Mouse (Mus musculus) liver, postnatal 0 days (tissue): ENCODE results near the gene Rfx4. TPM values are rescaled to one million over a fixed set of nuclear protein-coding genes. Genes with fewer than 3 reads are reported as not detected.

Source experiments
- ATAC-seq: fragments of 200-750 bp; cut with Nextera tagmentation; 2 replicates; pipeline ENCODE4 v1.8.0; 2017; ENCODE audit warnings: mild to moderate bottlenecking, moderate library complexity
- DNase-seq: peaks from one replicate; pipeline ENCODE4 v3.0.0-alpha.2; 2016
- H3K27ac ChIP-seq: fragments of 300-500 bp; sonication (generic); 2 replicates; pipeline ENCODE4 v1.5.1; 2014; ENCODE audit warnings: antibody characterized with exemption, moderate library complexity, mild to moderate bottlenecking, low read depth
- H3K27me3 ChIP-seq: fragments of 300-500 bp; sonication (generic); 2 replicates; pipeline ENCODE4 v1.6.1; 2014; ENCODE audit warnings: low read length, control low read depth, mixed read lengths; ENCODE audit not compliant: insufficient read depth
- H3K36me3 ChIP-seq: fragments of 300-500 bp; sonication (generic); replicated peaks from 2 replicates; pipeline ENCODE4 v1.6.1; 2014; ENCODE audit warnings: mild to moderate bottlenecking, control low read depth, low read length, moderate library complexity, mixed read lengths; ENCODE audit not compliant: insufficient read depth
- H3K4me1 ChIP-seq: fragments of 300-500 bp; sonication (generic); 2 replicates; pipeline ENCODE4 v1.6.1; 2014; ENCODE audit warnings: antibody characterized with exemption, mild to moderate bottlenecking, control low read depth; ENCODE audit not compliant: insufficient read depth
- H3K4me2 ChIP-seq: fragments of 300-500 bp; sonication (generic); 2 replicates; pipeline ENCODE4 v1.6.1; 2014; ENCODE audit warnings: low read depth, mild to moderate bottlenecking, low read length, moderate library complexity, mixed read lengths
- H3K4me3 ChIP-seq: fragments of 300-500 bp; sonication (generic); 2 replicates; pipeline ENCODE4 v1.5.1; 2014; ENCODE audit warnings: low read depth, low read length
- H3K9ac ChIP-seq: fragments of 300-500 bp; sonication (generic); replicated peaks from 2 replicates; pipeline ENCODE4 v1.6.1; 2014; ENCODE audit warnings: mild to moderate bottlenecking, moderate library complexity
- H3K9me3 ChIP-seq: fragments of 300-500 bp; sonication (generic); 2 replicates; pipeline ENCODE4 v1.6.1; 2016; ENCODE audit warnings: mild to moderate bottlenecking, control low read depth, low read length, mixed read lengths
- CTCF ChIP-seq: sonication (generic); IDR thresholded peaks from 2 replicates; pipeline ENCODE4 v1.5.1; 2016; ENCODE audit warnings: antibody characterized with exemption, low read depth
- EP300 ChIP-seq: IDR thresholded peaks from 2 replicates; pipeline ENCODE4 v1.6.1; 2016; ENCODE audit warnings: antibody characterized with exemption, low read depth, mild to moderate bottlenecking
- WGBS: fragments of 180-500 bp; shearing (Covaris S2); extraction: QIAGEN DNeasy Blood & Tissue Kit; methylation state at CpG from one replicate; pipeline ENCODE4 v1.1.7; 2014; ENCODE audit not compliant: insufficient replicate concordance; 5-methylcytosine and 5-hydroxymethylcytosine counted together
- polyA plus RNA-seq: library from polyadenylated mRNA; unstranded; fragments of >200 nt; fragmentation: Nextera tagmentation; extraction: Ambion mirVana; gene quantifications from 2 replicates; pipeline ENCODE4 v1.2.1, GENCODE M21; 2015

Rfx4 gene
- polyA plus RNA-seq, 1 experiment from 2014 or later = not detected

GRCm38 (mm10) chr10:84829009-84829408, 73.1 kb downstream of the Rfx4 start:
- H3K4me2 ChIP-seq = no peak overlapping the region
- H3K36me3 ChIP-seq = no peaks in the 10 kb centered on the region
- DNase-seq = no peak
- no peaks in the 10 kb centered on the region for H3K4me1 ChIP-seq
- no peak overlapping the region for H3K27ac ChIP-seq
- no peak for TF ChIP-seq CTCF
- TF ChIP-seq EP300 = no peak
- no peaks in the 10 kb centered on the region for H3K27me3 ChIP-seq
- ATAC-seq = no peak
- no peak overlapping the region for H3K9ac ChIP-seq
- H3K4me3 ChIP-seq = no peak overlapping the region
- no peaks in the 10 kb centered on the region for H3K9me3 ChIP-seq
- WGBS = 50% methylated on average over 8 of the region's 8 CpGs

- WGBS = 50% methylated on average over 6 of the region's 6 CpGs
- no peak for ATAC-seq
- TF ChIP-seq CTCF (no peak), EP300 (no peak)
These were observed 79.7 kb downstream of the Rfx4 start for GRCm38 (mm10) chr10:84835596-84835995.

GRCm38 (mm10) chr10:84836104-84836503, 80.2 kb downstream of the Rfx4 start:
- ATAC-seq = no peak

More at GRCm38 (mm10) chr10:84835596-84835995, 79.7 kb downstream of the Rfx4 start:
- DNase-seq = no peak
- Histone ChIP-seq H3K27ac (no peak overlapping the region), H3K27me3 (no peaks in the 10 kb centered on the region), H3K9me3 (no peaks in the 10 kb centered on the region), H3K4me3 (no peak overlapping the region), H3K36me3 (no peaks in the 10 kb centered on the region), H3K9ac (no peak overlapping the region), H3K4me1 (no peaks in the 10 kb centered on the region), H3K4me2 (no peak overlapping the region)

DNA sequence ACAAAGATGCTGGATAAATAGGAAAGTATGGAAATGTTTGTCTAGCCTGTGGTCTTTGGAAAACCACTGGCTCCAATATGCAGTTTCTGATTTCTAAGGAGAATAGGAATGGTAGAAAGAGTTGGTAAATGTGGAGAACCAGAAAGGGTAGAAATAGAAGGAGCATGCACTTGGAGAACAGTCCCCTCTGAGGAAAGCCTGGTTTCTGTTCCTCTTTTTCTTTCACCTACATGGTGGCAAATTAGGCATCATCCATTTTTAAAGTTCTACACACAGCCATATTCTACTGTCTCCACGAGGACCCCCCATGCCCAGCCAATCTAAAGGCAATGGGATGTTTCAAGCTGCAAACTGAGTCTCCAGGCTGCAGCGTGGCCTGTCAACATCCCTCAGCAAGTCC, 81.5 kb downstream of the Rfx4 start:
- H3K9ac ChIP-seq = no peak overlapping the region
- TF ChIP-seq CTCF (no peak), EP300 (no peak)
- ATAC-seq (no peak), DNase-seq (no peak)
- H3K4me2 ChIP-seq = no peak overlapping the region
- 64% methylated on average over 2 of the region's 2 CpGs for WGBS
- H3K4me1 ChIP-seq = no peaks in the 10 kb centered on the region
- H3K27ac ChIP-seq = no peak overlapping the region
- no peak overlapping the region for H3K4me3 ChIP-seq
- no peaks in the 10 kb centered on the region for H3K27me3 ChIP-seq
- no peaks in the 10 kb centered on the region for H3K36me3 ChIP-seq
- H3K9me3 ChIP-seq = no peaks in the 10 kb centered on the region

More at GRCm38 (mm10) chr10:84836104-84836503, 80.2 kb downstream of the Rfx4 start:
- TF ChIP-seq EP300 (no peak), CTCF (peak; percentile 66)
- Histone ChIP-seq H3K27me3 (no peaks in the 10 kb centered on the region), H3K36me3 (no peaks in the 10 kb centered on the region), H3K4me1 (no peaks in the 10 kb centered on the region), H3K27ac (no peak overlapping the region), H3K9me3 (no peaks in the 10 kb centered on the region), H3K4me3 (no peak overlapping the region), H3K4me2 (no peak overlapping the region), H3K9ac (no peak overlapping the region)
- 15% methylated on average over 4 of the region's 4 CpGs for WGBS
- DNase-seq = no peak

DNA sequence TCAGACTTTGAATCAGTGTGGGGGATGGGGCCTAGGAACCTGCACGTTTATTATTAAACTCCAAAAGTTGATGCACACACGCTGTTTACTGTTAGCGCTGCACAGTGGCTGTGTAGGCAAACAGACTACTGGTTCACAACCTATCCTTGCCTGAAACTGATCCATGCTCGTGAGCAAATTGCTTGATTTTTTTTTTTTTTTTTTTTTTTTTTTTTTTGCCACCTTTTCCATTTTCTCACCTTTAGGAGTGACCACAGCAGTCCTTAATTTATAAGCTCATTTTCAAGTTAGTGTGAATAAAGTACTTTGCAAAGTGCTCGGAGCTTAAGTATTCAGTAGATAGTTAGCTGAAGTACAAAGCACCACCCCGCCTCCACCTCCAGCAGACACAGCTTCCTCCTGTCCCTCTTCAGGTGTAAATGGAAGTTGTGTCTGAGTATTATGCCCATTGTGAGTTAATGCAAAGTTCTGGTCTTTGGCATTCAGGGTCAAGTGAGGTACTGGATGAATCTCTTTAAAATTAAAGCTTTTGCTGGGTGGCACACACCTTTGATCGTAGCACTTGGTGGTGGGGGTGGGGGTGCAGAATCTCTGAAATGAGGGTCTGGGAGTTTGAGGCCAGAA, 83.1 kb downstream of the Rfx4 start:
- Histone ChIP-seq H3K27me3 (no peaks in the 10 kb centered on the region), H3K9me3 (no peaks in the 10 kb centered on the region), H3K27ac (no peak overlapping the region), H3K4me2 (no peak overlapping the region), H3K9ac (no peak overlapping the region), H3K4me3 (no peak overlapping the region), H3K36me3 (no peaks in the 10 kb centered on the region), H3K4me1 (no peaks in the 10 kb centered on the region)
- WGBS = 65% methylated on average over 7 of the region's 7 CpGs
- TF ChIP-seq EP300 = no peak
- TF ChIP-seq CTCF = no peak
- DNase-seq (no peak), ATAC-seq (no peak)

GRCm38 (mm10) chr10:84846638-84847037, 90.8 kb downstream of the Rfx4 start:
- H3K4me1 ChIP-seq = no peaks in the 10 kb centered on the region
- ATAC-seq = no peak
- H3K27ac ChIP-seq = no peak overlapping the region
- H3K4me2 ChIP-seq = no peak overlapping the region
- no peak for TF ChIP-seq EP300
- no peak for TF ChIP-seq CTCF
- H3K9ac ChIP-seq = no peak overlapping the region
- no peaks in the 10 kb centered on the region for H3K9me3 ChIP-seq
- H3K27me3 ChIP-seq = no peaks in the 10 kb centered on the region
- no peak for DNase-seq
- H3K36me3 ChIP-seq = no peaks in the 10 kb centered on the region
- 68% methylated on average over 5 of the region's 5 CpGs for WGBS
- no peak overlapping the region for H3K4me3 ChIP-seq
